Mouse (Mus musculus) hindbrain, embryonic 11.5 days (tissue): ENCODE measurements around the gene Rpf2. TPM values are rescaled to one million over a fixed set of nuclear protein-coding genes. Genes with fewer than 3 reads are reported as not detected.

Experiments used
- ATAC-seq: fragments of 200-750 bp; cut with Nextera tagmentation; 2 replicates; pipeline ENCODE4 v1.8.0; 2017; ENCODE audit warnings: mild to moderate bottlenecking, moderate TSS enrichment, moderate library complexity; ENCODE audit not compliant: low FRiP score
- DNase-seq: peaks from one replicate; pipeline ENCODE4 v3.0.0-alpha.2; 2015; ENCODE audit warnings: low spot score
- H3K27ac ChIP-seq: fragments of 300-500 bp; sonication (generic); 2 replicates; pipeline ENCODE4 v1.5.1; 2014; ENCODE audit warnings: mild to moderate bottlenecking, low read depth, low read length
- H3K27me3 ChIP-seq: fragments of 300-500 bp; sonication (generic); 2 replicates; pipeline ENCODE4 v1.6.1; 2014; ENCODE audit warnings: mild to moderate bottlenecking, low read length, moderate library complexity, mixed read lengths; ENCODE audit not compliant: control insufficient read depth, insufficient read depth
- H3K36me3 ChIP-seq: fragments of 300-500 bp; sonication (generic); 2 replicates; pipeline ENCODE4 v1.6.1; 2014; ENCODE audit warnings: mild to moderate bottlenecking, low read length, moderate library complexity, mixed read lengths; ENCODE audit not compliant: control insufficient read depth, insufficient read depth
- H3K4me1 ChIP-seq: fragments of 300-500 bp; sonication (generic); replicated peaks from 2 replicates; pipeline ENCODE4 v1.6.1; 2014; ENCODE audit warnings: low read length, mixed read lengths; ENCODE audit not compliant: control insufficient read depth, insufficient read depth
- H3K4me2 ChIP-seq: fragments of 300-500 bp; sonication (generic); replicated peaks from 2 replicates; pipeline ENCODE4 v1.6.1; 2014; ENCODE audit warnings: mild to moderate bottlenecking, low read depth, low read length
- H3K4me3 ChIP-seq: fragments of 300-500 bp; sonication (generic); 2 replicates; pipeline ENCODE4 v1.5.1; 2014; ENCODE audit warnings: low read depth, low read length
- H3K9ac ChIP-seq: fragments of 300-500 bp; sonication (generic); 2 replicates; pipeline ENCODE4 v1.6.1; 2014; ENCODE audit warnings: low read depth, low read length
- H3K9me3 ChIP-seq: fragments of 300-500 bp; sonication (generic); 2 replicates; pipeline ENCODE4 v1.6.1; 2016; ENCODE audit warnings: low read length; ENCODE audit not compliant: control insufficient read depth
- WGBS: fragments of 180-500 bp; shearing (Covaris S2); extraction: QIAGEN DNeasy Blood & Tissue Kit; methylation state at CpG from one replicate; pipeline ENCODE4 v1.1.7; 2014; 5-methylcytosine and 5-hydroxymethylcytosine counted together
- polyA plus RNA-seq: library from polyadenylated mRNA; unstranded; fragments of >200 nt; fragmentation: Nextera tagmentation; extraction: Ambion mirVana; gene quantifications from 2 replicates; pipeline ENCODE4 v1.2.1, GENCODE M21; 2014

The Rpf2 gene
- polyA plus RNA-seq, 1 experiment from 2014 or later: 89.6 TPM

DNA sequence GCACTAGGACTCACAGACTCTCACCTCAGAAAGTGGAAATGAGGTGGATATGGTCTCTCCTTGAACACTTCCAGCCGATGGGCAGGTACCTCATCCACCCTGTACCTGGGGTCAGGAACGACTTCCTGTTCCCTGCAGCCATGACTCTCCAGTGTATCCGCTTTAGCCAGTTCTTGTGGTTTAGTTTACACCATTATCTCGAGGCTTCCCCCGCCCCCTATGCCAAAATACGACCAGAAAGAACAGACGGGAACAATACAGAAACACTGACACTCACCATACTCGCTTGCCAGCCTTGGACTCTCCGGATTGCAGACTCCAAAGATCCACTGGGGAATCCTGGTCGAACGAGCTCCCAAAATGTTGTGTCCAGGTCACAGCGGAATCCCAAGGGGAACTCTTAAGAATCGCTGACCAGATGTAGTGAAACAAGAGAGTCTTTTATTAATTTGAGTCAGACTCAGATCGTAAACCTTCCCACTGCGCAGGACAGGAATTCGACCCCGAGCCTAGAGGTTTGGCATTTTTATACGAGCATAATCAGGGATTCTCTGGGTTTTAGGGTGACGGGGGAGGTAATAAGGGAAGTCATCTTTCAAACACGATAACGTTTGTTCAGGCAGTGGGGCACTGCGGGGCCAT lies 55.4 kb downstream of the Rpf2 start:
- Histone ChIP-seq H3K36me3 (no peaks in the 10 kb centered on the region), H3K4me2 (peak overlapping the region; percentile 14; the same call in 1 of the 2 replicates), H3K4me3 (no peak overlapping the region), H3K27ac (no peak overlapping the region), H3K4me1 (no peaks in the 10 kb centered on the region), H3K9ac (no peak overlapping the region), H3K27me3 (no peaks in the 10 kb centered on the region), H3K9me3 (no peaks in the 10 kb centered on the region)
- DNase-seq (peak; percentile 10), ATAC-seq (no peak)
- WGBS: 62% methylated on average over 22 of the region's 22 CpGs

- no peak overlapping the region for H3K4me2 ChIP-seq
- no peaks in the 10 kb centered on the region for H3K9me3 ChIP-seq
- H3K36me3 ChIP-seq: no peaks in the 10 kb centered on the region
- DNase-seq (no peak), ATAC-seq (no peak)
- no peak overlapping the region for H3K27ac ChIP-seq
- no peaks in the 10 kb centered on the region for H3K27me3 ChIP-seq
- no peak overlapping the region for H3K4me3 ChIP-seq
- H3K4me1 ChIP-seq: no peaks in the 10 kb centered on the region
- WGBS: 85% methylated on average over 8 of the region's 8 CpGs
- no peak overlapping the region for H3K9ac ChIP-seq
Observed at GRCm38 (mm10) chr10:40190871-40191270, 56.0 kb downstream of the Rpf2 start.

DNA sequence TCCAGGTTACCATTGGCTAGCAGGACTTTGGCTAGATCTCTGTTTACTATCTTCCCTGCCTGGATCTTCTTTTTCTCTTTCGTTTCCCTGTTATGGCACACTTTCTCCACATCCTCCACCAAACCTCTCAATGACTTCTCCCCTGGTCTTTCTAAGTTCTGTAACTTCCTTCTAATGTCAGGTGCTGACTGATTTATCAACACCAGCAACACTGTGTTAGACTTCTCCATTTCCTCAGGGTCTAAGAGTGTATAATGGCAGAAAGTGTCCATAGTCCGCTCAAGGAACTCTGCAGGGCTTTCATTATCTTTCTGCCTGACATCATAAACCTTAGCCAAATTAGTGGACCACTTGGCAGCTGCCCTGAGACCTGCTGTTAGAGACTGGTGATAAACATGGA lies 57.1 kb downstream of the Rpf2 start:
- Histone ChIP-seq H3K9me3 (no peaks in the 10 kb centered on the region), H3K36me3 (no peaks in the 10 kb centered on the region), H3K4me3 (no peak overlapping the region), H3K9ac (no peak overlapping the region), H3K27me3 (no peaks in the 10 kb centered on the region), H3K4me2 (no peak overlapping the region), H3K4me1 (no peaks in the 10 kb centered on the region), H3K27ac (no peak overlapping the region)
- DNase-seq (no peak), ATAC-seq (no peak)
- 91% methylated on average over 2 of the region's 2 CpGs for WGBS

DNA sequence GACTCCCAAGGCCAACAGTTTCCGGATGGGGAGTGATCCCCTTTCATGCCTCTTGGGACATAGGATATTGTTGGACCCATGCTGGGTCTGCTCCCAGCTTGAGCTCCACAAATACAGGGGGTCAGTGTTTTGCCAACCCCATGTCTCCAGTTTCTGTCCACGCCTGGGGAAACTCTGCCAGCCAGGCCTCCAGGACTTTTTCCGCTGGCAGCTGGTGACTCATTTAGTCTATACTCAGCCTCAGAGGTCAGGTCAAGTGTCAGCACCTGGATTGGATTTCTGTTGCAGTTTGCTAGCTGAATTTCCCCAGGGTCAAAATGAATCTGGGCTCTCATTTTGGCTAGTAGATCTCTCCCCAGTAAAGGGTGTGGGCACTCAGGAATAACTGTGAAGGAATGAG lies 58.0 kb downstream of the Rpf2 start:
- H3K9ac ChIP-seq: no peak overlapping the region
- no peaks in the 10 kb centered on the region for H3K27me3 ChIP-seq
- DNase-seq (no peak), ATAC-seq (no peak)
- H3K27ac ChIP-seq: no peak overlapping the region
- no peaks in the 10 kb centered on the region for H3K9me3 ChIP-seq
- WGBS: 55% methylated on average over 3 of the region's 3 CpGs
- no peak overlapping the region for H3K4me3 ChIP-seq
- H3K4me2 ChIP-seq: no peak overlapping the region
- H3K36me3 ChIP-seq: no peaks in the 10 kb centered on the region
- H3K4me1 ChIP-seq: no peaks in the 10 kb centered on the region

- H3K27me3 ChIP-seq: no peaks in the 10 kb centered on the region
- ATAC-seq (no peak), DNase-seq (no peak)
- H3K27ac ChIP-seq: no peak overlapping the region
- no peak overlapping the region for H3K4me3 ChIP-seq
- no peaks in the 10 kb centered on the region for H3K36me3 ChIP-seq
- no peaks in the 10 kb centered on the region for H3K9me3 ChIP-seq
- H3K4me2 ChIP-seq: no peak overlapping the region
- no peak overlapping the region for H3K9ac ChIP-seq
- no peaks in the 10 kb centered on the region for H3K4me1 ChIP-seq
Observed at GRCm38 (mm10) chr10:40185956-40186355, 60.9 kb downstream of the Rpf2 start.

DNA sequence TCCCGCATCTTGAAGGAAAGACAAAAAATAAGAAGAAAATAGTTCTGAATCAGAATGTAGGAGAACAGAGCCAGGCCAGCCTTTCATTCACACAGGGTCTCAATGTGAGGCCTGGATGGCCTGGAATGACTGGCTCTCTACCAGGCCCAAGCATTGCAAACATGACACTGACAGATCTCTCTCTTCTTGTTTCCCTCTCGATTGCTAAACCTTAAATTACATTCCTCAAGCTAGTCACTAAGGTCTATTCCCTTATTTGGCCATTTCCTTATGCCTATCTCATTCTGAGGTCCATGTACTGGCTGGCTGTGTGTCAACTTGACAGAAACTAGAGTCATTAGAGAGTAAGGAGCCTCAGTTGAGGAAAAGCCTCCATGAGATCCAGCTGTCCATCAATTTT lies 66.8 kb downstream of the Rpf2 start:
- no peaks in the 10 kb centered on the region for H3K9me3 ChIP-seq
- no peaks in the 10 kb centered on the region for H3K36me3 ChIP-seq
- no peak overlapping the region for H3K27ac ChIP-seq
- no peaks in the 10 kb centered on the region for H3K27me3 ChIP-seq
- no peaks in the 10 kb centered on the region for H3K4me1 ChIP-seq
- H3K4me3 ChIP-seq: no peak overlapping the region
- no peak overlapping the region for H3K9ac ChIP-seq
- H3K4me2 ChIP-seq: no peak overlapping the region
- WGBS: 87% methylated on average over 2 of the region's 2 CpGs
- no peak for DNase-seq
- no peak for ATAC-seq

DNA sequence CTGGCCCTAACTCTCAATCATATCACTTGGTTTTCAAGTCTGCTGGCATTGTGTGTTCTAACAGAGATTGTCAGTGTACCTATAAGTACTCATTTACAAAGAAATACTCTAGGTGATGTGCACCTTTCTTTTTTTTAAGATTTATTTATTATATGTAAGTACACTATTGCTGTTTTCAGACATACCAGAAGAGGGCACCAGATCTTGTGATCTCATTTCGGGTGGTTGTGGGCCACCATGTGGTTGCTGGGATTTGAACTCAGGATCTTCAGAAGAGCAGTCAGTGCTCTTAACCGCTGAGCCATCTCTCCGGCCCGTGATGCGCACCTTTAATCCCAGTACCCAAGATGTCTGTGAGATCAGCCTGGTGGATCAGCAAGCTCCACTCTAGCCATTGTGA lies 67.7 kb downstream of the Rpf2 start:
- ATAC-seq (no peak), DNase-seq (no peak)
- Histone ChIP-seq H3K27me3 (no peaks in the 10 kb centered on the region), H3K4me2 (no peak overlapping the region), H3K9ac (no peak overlapping the region), H3K36me3 (no peaks in the 10 kb centered on the region), H3K9me3 (no peaks in the 10 kb centered on the region), H3K4me3 (no peak overlapping the region), H3K27ac (no peak overlapping the region), H3K4me1 (no peaks in the 10 kb centered on the region)
- WGBS: 97% methylated on average over 5 of the region's 5 CpGs

- no peak overlapping the region for H3K4me3 ChIP-seq
- no peaks in the 10 kb centered on the region for H3K27me3 ChIP-seq
- DNase-seq (no peak), ATAC-seq (no peak)
- WGBS: 66% methylated on average over 6 of the region's 6 CpGs
- H3K4me1 ChIP-seq: no peaks in the 10 kb centered on the region
- no peak overlapping the region for H3K9ac ChIP-seq
- H3K27ac ChIP-seq: no peak overlapping the region
- no peak overlapping the region for H3K4me2 ChIP-seq
- no peaks in the 10 kb centered on the region for H3K9me3 ChIP-seq
- no peaks in the 10 kb centered on the region for H3K36me3 ChIP-seq
Observed at GRCm38 (mm10) chr10:40177323-40177962, 69.4 kb downstream of the Rpf2 start.
